Comparison of ENCODE assay signal across 8 mouse cellular contexts in genomic region chr13:58359304-58359653, GRCm38 (mm10). TPM values are rescaled to one million over a fixed set of nuclear protein-coding genes. Genes with fewer than 3 reads are reported as not detected.
DNase-seq lines count a peak whose midpoint lies in the region; ATAC-seq and TF ChIP-seq lines count a peak whose summit lies in the region.

No protein-coding gene starts in this region.

- H3K9me3 ChIP-seq in hindbrain, embryonic 15.5 days, result no peaks in the 10 kb centered on the region
- no peaks in the 10 kb centered on the region for H3K9me3 ChIP-seq in midbrain, embryonic 12.5 days

- no peaks in the 10 kb centered on the region for H3K36me3 ChIP-seq in kidney, adult 2 months (ENCODE audit: control insufficient read depth, insufficient read depth, low read length)
- H3K36me3 ChIP-seq in hindbrain, embryonic 15.5 days, result no peaks in the 10 kb centered on the region
- no peaks in the 10 kb centered on the region for H3K36me3 ChIP-seq in midbrain, embryonic 12.5 days

- no peaks in the 10 kb centered on the region for H3K27me3 ChIP-seq in kidney, adult 2 months (replicated peaks; ENCODE audit: control insufficient read depth, insufficient read depth, low read length)
- H3K27me3 ChIP-seq in hindbrain, embryonic 15.5 days, result no peaks in the 10 kb centered on the region
- H3K27me3 ChIP-seq in midbrain, embryonic 12.5 days, result peaks cover 5% of the 10 kb centered on the region

- 0 out of 2 replicates have a peak, but pooled peaks cover 2% of the 10 kb centered on the region for H3K4me1 ChIP-seq in kidney, adult 2 months (ENCODE audit: control insufficient read depth, insufficient read depth, low read length)
- H3K4me1 ChIP-seq in hindbrain, embryonic 15.5 days (replicated peaks), result 0 out of 2 replicates have a peak, but pooled peaks cover 3% of the 10 kb centered on the region
- 0 out of 2 replicates have a peak, but pooled peaks cover 3% of the 10 kb centered on the region for H3K4me1 ChIP-seq in midbrain, embryonic 12.5 days

- H3K27ac ChIP-seq in kidney, adult 2 months (ENCODE audit: insufficient read depth, low read depth, low read length), result peak overlapping the region; percentile 21; the same call in 1 of the 2 replicates
- peak overlapping the region; percentile 14; the same call in 1 of the 2 replicates for H3K27ac ChIP-seq in hindbrain, embryonic 15.5 days (replicated peaks)
- H3K27ac ChIP-seq in midbrain, embryonic 12.5 days (replicated peaks), result no peak overlapping the region

- 6% methylated on average over 7 of the region's 7 CpGs for WGBS in kidney, adult 2 months
- 2% methylated on average over 7 of the region's 7 CpGs for WGBS in hindbrain, embryonic 15.5 days
- WGBS in midbrain, embryonic 12.5 days, result 4% methylated on average over 7 of the region's 7 CpGs

- H3K4me3 ChIP-seq in kidney, adult 2 months (ENCODE audit: insufficient read depth, low read depth, low read length), result peak overlapping the region; percentile 35; the same call in 1 of the 2 replicates
- H3K4me3 ChIP-seq in hindbrain, embryonic 15.5 days, result peak overlapping the region; percentile 77
- H3K4me3 ChIP-seq in midbrain, embryonic 12.5 days, result peak overlapping the region; percentile 70

- 0 out of 2 replicates have a peak overlapping the region, but pooled peaks have one; percentile 19 for H3K9ac ChIP-seq in hindbrain, embryonic 15.5 days
- H3K9ac ChIP-seq in midbrain, embryonic 12.5 days (replicated peaks), result peak overlapping the region; percentile 51; the same call in 1 of the 2 replicates

- no peak for TF ChIP-seq POLR2A in kidney, adult 2 months (IDR thresholded peaks at IDR 0.05; ENCODE audit: low read depth, low read length)

- ATAC-seq in common myeloid progenitor, adult 5-6 weeks (replicated peaks; ENCODE audit: low read depth, poor library complexity, severe bottlenecking), result peak; percentile 45
- ATAC-seq in hindbrain, embryonic 15.5 days (ENCODE audit: low FRiP score, low read depth), result peak; percentile 88; the same call in 1 of the 2 replicates
- peak; percentile 81; the same call in 1 of the 2 replicates for ATAC-seq in midbrain, embryonic 12.5 days (ENCODE audit: low FRiP score, low read depth)

- DNase-seq in kidney, adult 2 months, result no peak
- DNase-seq in kidney, adult 18-20 months, result no peak
- DNase-seq in thymus, postnatal 14 days, result no peak
- no peak for DNase-seq in spleen, adult 12 weeks (ENCODE audit: low spot score)
- no peak for DNase-seq in kidney, postnatal 25 days

- H3K4me2 ChIP-seq in hindbrain, embryonic 15.5 days, result peak overlapping the region; percentile 96
- peak overlapping the region; percentile 94 for H3K4me2 ChIP-seq in midbrain, embryonic 12.5 days (replicated peaks)

- TF ChIP-seq CTCF in kidney, adult 2 months (conservative IDR thresholded peaks at IDR 0.05; ENCODE audit: insufficient read depth, insufficient read length, low read depth, low read length), result no peak

RNA-seq across cellular contexts. Expression of gene Kif27, which starts 0.4 kb away (rescaled TPM):
- polyA plus RNA-seq in kidney, adult 2 months (2012; rRNA removed), result 0.22 and 0.31 TPM in 2 replicates
- total RNA-seq in common myeloid progenitor, adult 5-6 weeks (2017), result 0.39 TPM in 1 of 2 replicates, not detected in the other
- polyA plus RNA-seq in hindbrain, embryonic 15.5 days (2015; fragmentation: Nextera tagmentation; extraction: Ambion mirVana), result 1.6 and 2.0 TPM in 2 replicates
- polyA plus RNA-seq in midbrain, embryonic 12.5 days (2016; fragmentation: Nextera tagmentation; extraction: Ambion mirVana), result 1.3 and 1.4 TPM in 2 replicates

RNA-seq across cellular contexts. Expression of gene 2210016F16Rik, which starts 25.7 kb away (rescaled TPM):
- 25.2 and 33.8 TPM in 2 replicates for polyA plus RNA-seq in kidney, adult 2 months (2012; rRNA removed)
- total RNA-seq in common myeloid progenitor, adult 5-6 weeks (2017), result 10.2 and 14.8 TPM in 2 replicates
- 21.6 and 22.7 TPM in 2 replicates for polyA plus RNA-seq in hindbrain, embryonic 15.5 days (2015; fragmentation: Nextera tagmentation; extraction: Ambion mirVana)
- 26.7 and 29.4 TPM in 2 replicates for polyA plus RNA-seq in midbrain, embryonic 12.5 days (2016; fragmentation: Nextera tagmentation; extraction: Ambion mirVana)

RNA-seq across cellular contexts. Expression of gene Rmi1, which starts 42.8 kb away (rescaled TPM):
- 7.1 and 9.0 TPM in 2 replicates for polyA plus RNA-seq in kidney, adult 2 months (2012; rRNA removed)
- 22.6 and 31.9 TPM in 2 replicates for total RNA-seq in common myeloid progenitor, adult 5-6 weeks (2017)
- polyA plus RNA-seq in hindbrain, embryonic 15.5 days (2015; fragmentation: Nextera tagmentation; extraction: Ambion mirVana), result 21.8 and 21.9 TPM in 2 replicates
- polyA plus RNA-seq in midbrain, embryonic 12.5 days (2016; fragmentation: Nextera tagmentation; extraction: Ambion mirVana), result 29.4 and 31.0 TPM in 2 replicates

RNA-seq across cellular contexts. Expression of gene Hnrnpk, which starts 43.9 kb away (rescaled TPM):
- polyA plus RNA-seq in kidney, adult 2 months (2012; rRNA removed), result 175 and 211 TPM in 2 replicates
- total RNA-seq in common myeloid progenitor, adult 5-6 weeks (2017), result 2,083 and 2,160 TPM in 2 replicates
- polyA plus RNA-seq in hindbrain, embryonic 15.5 days (2015; fragmentation: Nextera tagmentation; extraction: Ambion mirVana), result 1,232 and 1,269 TPM in 2 replicates
- 2,145 and 2,244 TPM in 2 replicates for polyA plus RNA-seq in midbrain, embryonic 12.5 days (2016; fragmentation: Nextera tagmentation; extraction: Ambion mirVana)
